Mouse (Mus musculus): Measurements from ENCODE around the gene Cacnb2.

- no peak for TF ChIP-seq EP300 (optimal IDR thresholded peaks at IDR 0.05)
- no peak for TF ChIP-seq CTCF (IDR thresholded peaks at IDR 0.05; ENCODE audit: low read depth)
These were observed 251.2 kb downstream of the Cacnb2 start for GRCm38 (mm10) chr2:14854054-14854453.

All from stomach, postnatal 0 days (tissue).